Mouse (Mus musculus) ES-CJ7 (cell line): Measurements from ENCODE around the gene Aox3.

Source experiments
- DNase-seq: peaks from one replicate; pipeline ENCODE4 v3.0.0; 2011; ENCODE audit warnings: low read depth, low spot score

Aox3 gene

DNA sequence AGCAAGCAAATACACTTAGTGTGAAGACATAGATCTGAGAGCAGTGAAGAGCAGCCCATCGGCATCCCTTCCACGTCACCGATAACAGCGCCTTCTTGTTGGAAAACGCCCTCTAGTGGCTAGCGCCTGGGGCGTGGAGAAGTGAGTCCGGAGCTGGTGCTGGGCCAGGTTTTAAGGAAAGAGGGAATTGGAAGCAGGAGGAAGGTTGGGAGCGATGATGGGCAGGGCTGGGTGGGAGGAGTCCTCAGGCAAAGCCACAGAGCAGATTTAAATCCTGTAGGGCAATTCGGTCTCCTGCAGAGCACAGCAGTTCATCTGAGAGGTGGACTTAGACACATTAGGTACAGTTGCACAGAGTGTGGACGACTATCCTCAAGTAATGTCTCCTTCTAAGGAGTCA lies at the start of gene Aox3:
Aox3 (plus strand) TSS at position 251 of the 400 bp plus-strand sequence.
- DNase-seq, result peak; percentile 93

DNA sequence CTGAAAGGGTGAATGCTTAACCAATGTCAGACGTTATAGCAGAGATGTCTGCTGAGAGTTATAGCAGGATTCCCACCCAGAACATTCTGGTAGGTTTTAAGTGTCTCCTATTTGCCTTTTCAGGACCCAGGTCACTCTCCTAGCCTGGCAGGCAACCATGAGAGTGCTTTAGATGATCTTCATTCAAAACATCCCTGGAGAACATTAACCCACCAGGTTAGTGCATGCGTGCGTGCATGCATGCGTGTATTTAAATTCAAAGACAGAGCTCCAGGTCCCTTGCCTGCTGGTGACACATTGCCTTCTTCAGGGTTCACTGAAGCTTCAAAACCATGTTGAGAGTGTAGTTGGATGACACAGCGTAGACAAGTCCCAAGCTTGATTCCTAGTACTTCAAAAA lies 47.8 kb upstream of the Aox3 start:
- no peak for DNase-seq

DNA sequence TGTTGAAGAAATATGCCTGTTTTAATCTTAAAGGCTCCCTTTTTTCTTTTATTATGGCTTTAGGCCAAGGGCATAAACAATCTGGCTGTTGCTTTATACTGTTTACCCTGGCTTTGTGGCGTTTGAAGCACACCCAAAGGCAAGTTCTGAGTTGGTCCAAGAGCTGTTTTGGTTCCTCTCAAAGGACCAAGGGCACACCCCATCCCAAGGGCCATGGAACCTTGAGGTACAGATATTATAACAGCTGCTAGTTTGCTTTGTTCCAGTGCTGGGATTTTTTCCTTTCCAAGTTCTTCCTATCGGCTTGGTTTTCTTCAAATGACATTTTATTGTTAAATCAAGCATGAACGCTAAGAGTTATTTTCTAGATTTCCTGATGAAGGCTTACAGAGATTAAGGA lies 47.3 kb upstream of the Aox3 start:
- no peak for DNase-seq

DNA sequence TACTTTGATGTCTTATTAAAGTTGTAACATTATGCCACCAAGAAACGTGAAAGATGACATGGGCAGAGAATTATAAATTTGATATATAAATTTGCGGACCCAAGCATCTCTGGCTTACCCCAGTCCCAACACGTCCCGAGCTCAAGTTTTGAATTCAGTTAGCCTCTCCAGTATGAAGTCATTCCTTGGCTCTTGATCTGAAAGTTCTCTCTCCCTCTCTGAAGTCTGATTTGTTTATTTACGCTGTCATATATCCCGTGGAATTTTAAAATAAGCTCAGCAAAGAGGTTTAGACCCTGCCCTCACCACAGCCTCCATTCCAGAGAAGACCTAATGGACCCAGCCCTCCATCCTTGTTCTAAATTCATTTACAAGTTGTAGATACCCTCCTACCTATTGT lies 43.7 kb upstream of the Aox3 start:
- DNase-seq, result no peak

DNA sequence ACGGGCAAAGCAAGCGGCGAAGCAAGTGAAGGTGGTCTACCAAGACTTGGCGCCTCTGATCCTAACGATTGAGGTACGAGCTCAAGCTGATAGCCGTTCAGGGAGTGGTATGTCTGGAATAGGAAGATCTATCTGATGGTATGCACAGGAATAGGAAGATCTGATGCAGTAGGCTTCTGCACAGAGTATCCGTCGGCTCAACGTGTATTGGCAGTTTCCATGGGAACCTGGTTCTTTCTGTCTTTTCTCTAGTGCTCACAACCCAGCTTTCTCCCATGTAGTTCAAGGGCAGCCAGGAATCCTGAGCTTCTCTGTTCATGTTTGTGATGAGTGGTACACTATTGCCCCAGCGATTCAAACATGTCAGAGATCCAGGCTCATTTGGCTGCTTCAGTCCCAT lies 42.8 kb upstream of the Aox3 start:
- no peak for DNase-seq

DNA sequence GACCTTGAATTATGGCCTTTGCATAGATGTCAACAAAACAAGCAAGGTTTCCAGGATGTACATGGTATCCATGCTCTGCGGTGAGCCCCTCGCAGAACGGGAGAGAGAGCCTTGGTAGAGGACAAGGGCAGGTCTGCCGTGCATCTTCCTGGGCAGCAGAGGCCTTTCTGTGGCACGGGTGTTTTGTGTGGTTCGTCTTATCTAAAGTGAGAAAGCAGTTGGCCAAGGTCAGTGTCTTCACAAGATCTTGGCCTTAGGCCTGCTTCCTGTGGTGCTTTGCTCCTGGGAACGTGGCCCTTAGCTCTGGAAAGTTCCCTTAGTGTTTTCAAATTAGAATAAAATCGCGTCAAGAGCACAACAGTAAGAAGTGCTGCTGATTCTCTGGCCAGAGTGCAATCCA lies 41.9 kb upstream of the Aox3 start:
- no peak for DNase-seq

DNA sequence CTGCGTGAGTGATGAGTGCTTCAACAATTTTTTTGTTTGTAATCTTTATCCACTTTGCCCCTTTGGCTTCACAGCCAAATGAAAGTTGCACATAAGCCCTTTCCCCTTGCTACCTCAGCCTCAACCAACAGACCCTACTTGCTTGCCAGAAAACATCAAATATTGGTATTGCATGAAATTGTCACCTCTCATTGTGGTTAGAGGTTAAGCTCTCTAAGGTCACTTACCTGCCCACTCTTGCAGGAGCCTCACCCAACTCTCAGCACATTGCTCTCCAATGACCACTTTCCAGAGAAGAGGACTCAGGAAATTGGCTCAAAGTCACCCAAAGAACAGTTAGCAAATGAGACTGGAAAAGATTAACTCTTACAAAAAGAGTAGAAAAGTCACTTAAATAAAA lies 41.4 kb upstream of the Aox3 start:
- DNase-seq, result no peak

DNA sequence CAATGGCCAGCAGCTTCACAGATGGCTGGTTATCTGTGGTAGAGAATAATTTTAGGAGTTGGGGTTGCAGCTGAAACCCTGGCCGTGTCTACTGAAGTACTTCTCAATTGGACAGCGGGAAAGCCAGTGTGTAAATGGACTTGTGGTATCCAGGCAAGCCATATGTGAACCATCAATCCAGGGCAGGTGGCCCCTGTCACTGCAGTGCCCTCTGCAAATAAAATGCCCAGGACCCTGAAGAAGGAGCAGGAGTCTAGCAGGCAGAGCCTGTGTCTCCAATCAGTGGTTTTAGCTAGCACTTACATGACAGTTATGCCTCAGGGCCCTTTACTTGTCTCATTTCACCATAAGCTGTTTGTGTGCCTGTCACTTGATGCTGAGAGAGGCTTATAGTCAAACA lies 40.5 kb upstream of the Aox3 start:
- no peak for DNase-seq

DNA sequence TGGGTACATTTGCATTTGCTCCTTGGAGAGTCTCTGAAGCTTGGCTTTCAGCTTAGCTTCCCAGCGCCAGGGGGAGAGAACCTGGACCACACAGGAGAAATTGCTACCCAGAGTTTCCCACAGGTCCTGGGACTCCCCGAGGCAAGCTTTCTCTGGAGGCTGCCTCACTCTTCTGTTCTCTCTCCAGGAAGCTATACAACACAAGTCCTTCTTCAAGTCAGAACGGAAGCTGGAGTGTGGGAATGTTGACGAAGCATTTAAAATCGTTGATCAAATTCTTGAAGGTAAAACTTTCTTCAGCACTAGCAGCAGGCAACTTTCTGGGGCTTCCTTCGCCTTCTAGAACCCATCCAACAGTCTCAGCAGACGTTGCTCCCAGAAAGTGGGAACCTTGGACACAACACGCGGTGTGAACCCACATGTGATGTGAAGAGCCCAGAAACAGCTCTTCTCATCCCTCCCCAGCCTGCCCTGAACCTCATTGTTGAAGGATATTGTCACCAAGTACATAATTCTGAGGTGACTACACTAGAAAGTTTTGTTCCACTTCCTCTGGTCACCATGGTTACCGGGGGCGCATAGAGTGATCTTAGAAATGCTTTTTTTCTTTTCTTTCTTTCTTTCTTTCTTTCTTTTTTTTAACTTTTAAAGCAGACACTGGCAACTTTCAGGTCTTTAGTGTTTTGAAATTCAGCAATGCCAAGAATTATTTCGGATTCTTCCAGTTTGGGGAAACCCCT lies 39.8 kb upstream of the Aox3 start:
- DNase-seq, result no peak

DNA sequence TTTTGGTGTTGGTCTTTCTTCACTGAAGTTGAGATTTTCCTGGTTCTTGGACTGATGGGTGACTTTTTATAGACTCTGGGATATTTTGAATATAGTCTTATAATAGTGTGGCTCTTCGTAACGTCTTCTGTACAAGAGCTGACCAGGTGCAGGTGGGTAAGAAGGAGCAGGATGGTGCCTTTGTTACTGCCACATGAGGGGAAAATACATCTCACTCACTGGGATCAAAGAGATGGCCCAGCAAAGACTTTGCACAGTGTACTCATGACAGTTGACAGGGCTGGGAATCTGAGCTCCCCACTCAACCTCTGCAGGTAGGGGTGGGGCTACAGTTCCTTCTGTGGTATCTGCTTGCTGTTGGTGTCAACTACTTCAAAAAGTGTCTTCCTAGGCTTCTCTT lies 38.7 kb upstream of the Aox3 start:
- no peak for DNase-seq

DNA sequence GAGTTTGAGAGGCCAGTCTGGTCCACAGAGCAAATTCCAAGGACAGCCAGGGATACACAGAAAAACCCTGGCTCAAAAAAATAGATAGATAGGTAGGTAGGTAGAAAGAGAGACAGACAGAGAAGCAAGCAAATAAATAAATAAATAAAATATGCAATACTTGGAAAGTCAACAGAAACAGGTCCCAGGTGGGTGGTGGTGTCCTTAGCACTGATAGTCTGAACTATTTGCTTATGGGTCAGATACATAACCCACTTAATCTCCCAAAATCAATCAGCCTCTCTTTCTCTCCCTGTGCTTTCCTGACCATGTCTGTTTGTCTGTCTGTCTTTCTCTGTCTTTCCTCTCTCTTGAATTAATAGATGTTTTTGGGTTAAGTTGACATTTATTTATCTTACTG lies 35.0 kb upstream of the Aox3 start:
- no peak for DNase-seq

DNA sequence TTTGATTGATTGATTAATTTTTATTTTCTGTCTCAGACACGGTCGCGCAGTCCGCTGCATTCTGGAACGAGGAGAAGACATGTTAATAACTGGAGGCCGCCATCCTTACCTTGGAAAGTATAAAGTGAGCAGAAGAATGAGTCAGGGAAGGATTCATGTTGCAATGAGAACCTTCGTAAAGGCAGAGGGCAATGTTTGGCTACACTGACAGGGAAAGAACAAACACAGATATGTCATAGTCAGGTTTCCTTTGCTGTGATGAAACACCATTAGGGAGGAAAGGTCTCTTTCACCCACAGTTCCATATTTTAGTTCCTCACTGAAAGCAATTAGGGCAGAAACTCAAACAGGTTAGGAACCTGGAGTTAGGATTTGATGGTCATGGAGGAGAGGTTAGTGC lies 34.5 kb upstream of the Aox3 start:
- no peak for DNase-seq

DNA sequence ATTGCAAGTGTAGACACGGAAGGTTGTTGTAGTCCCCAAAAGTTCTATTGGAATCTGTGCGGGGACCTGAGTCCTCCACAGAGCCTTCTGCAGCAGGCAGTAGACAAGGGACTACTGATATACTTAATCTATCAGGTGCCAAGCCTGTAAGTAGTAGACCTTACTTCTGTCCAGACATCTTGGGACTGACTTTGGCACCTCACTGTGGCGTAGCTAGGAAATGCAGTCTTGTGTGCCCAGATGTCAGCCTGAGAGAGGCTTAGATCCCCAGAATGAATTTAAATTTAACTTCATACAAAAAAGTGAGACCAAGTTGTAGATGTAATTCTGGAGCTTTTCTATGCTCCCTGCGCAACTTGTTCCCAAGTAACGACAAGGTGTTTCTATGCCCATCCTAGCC lies 33.2 kb upstream of the Aox3 start:
- DNase-seq, result peak; percentile 53

DNA sequence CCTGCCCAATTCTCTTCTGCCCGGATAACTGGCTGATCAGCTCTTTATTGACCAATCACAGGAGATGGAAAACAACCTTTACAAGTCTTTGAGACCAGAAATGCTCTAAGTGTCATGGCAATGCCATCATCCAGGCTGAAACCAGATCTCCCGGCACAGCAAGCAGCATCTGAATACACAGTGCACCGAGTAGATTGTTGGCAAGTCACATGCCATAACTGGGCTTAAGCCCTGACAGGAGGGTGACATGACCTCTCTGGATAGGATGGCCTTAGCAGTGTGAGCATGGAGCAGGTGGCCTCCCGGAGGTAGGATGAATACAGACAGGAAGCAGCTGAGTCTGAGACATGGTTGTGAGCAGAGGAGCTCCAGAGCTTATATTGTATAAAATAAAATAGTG lies 32.5 kb upstream of the Aox3 start:
- DNase-seq, result no peak

DNA sequence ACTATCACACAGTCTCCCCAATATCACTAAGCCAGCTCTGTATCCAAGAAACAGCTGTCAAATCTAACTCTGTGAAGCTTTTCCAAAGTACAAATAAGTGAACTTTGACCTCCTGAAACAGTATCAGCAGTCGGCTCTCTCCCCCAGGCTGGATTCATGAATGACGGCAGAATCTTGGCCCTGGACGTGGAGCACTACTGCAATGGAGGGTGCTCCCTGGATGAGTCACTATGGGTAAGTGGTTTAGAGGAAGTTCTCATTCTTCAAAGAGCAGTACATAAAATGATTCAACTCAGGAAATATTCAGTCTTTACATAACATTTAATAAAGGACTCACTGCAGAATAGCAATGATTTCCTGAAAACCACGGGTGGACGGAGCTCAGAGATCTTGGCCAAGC lies 31.6 kb upstream of the Aox3 start:
- no peak for DNase-seq

DNA sequence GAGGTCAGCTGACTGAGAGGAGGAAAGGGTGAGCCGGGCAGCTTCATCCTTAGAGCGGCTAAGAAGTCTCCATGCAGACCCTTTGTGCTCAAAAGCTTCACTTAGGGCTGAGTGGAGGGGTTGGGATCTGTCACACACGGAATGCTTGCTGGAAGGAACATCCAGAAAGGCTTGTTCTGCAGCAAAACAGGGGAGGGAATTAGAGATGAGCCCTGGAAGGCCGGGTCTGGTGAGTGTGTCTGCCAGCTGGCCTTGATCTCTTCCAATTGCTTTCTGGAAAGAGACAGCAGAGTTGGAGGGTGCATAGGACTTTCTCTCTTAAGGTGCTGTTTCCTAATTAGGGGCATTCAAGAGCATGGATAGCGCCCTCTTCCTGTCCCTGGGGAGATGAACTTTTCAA lies 23.6 kb upstream of the Aox3 start:
- no peak for DNase-seq

DNA sequence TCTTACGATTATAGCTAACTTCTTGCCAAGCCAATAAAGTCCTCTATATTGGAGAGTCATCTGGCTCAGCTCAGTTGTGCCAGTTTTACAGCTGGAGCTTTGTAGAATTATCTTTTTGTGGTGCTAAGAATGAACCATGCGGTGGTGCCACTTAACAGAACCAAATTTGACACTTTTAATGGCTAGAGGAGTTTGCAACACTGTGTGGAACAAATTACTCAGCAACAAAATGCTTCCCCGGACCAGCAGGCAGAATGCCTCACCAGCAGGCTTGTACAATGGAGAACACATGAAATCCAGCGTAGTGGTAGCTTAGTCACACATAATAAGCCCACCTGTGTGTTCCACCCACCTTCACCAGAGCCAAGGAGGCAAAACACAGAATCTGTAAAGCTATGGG lies 22.7 kb upstream of the Aox3 start:
- no peak for DNase-seq

DNA sequence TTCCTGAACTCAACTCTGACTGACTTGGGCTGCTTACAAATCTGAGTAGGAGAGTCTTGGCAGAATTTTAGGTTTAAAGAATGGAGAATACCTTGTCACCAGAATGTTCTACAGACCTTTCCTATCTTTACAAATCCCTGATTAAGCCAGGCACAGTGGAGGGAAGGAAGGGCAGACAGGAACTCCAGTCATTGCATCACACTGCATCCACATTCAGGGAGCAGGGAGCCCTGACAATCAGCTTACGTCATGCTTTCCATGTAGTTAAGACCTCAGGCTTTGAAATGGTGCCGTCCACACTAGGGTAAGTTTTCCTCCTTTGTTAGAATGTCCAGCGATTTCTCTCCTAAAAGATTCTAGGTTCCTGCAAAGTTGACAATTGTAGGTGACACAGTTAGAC lies 21.7 kb upstream of the Aox3 start:
- no peak for DNase-seq

DNA sequence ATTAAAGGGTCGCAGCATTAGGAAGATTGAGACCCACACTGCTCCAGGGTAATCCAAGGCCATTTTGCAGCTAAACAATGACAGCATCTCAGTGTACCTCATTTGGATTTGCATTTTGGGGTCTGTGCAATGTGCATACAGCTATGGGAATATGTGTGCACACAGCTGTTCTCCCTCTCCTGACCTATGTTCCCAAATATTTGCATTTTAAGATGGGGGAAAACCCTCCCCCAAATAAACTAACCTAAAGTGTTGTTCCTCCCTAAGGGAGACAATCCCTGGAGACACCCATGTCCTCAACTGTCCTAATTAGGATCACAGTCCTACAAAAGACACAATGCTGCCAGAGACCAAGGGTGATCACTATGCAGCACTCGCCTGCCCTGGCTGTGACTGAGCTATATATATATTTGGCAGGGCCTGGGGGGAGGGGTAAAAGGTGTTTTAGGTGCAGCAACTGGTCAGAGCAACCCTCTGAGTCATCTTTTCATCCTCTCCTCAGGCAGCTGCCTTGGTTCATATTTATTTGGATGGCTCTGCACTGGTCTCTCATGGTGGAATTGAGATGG lies 20.9 kb upstream of the Aox3 start:
- DNase-seq, result no peak

DNA sequence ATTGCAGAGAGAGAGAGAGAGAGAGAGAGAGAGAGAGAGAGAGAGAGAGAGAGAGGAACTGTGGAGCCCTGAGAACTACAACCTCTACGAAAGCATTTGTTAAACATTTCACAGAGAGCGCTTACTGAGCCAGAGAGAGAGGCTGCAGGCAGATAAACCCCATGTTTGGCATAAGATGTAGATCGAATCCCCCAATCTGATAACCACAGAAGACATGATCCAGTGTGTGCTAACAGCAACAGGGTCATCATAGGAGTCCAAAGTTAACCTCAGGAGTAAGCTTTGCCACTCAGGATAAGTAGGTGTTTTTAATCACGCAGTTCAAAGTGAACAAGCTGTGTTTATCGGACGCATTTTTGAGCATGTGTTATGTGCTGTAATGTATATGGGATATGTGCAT lies 15.6 kb upstream of the Aox3 start:
- DNase-seq, result no peak

DNA sequence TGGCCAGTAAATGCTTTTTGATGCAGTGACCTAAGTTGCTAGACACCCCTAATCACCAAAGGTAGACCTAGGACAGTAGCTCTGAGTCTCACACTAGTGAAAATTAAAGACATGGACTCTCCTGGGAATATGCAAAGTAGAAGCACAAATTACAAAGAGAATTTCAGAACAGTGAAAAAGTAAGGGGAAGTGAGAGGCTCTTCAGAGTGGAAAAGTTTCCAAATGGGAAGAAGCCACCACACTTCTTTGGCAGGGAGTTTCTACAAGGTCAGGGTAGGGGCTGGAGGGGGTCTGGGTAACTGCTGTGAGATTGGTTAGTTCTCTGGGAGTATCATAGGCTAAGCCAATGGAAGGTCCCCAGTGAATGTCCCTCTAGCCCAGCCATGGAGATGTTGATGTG lies 13.8 kb upstream of the Aox3 start:
- DNase-seq, result no peak

DNA sequence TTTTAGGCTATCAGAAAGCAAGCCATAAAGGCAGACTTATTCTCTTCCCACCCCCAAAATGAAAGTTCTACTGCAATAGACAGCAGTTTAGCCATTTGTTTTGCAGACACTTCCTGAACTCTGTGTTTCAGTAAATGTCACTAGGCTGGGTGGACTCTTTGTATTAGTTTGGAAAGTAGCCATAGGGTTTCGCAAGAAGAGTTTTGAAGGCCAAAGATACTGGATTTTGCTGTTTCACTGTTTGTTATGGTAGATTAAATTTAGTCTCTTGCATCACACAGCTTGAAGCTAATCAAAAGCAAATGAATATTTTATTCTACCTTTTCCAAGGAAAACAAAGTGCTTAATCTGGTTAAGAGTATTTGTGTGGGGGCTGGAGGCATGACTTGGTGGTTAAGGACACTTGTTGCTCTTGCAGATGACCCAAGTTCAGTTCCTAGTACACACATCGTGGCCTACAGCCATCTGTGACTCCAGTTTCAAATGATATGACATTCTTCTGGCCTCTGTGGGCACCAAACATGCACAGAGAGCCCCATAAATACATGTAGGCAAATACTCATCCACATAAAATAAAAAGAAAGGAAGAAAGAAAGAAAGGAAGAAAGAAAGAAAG lies 11.3 kb upstream of the Aox3 start:
- DNase-seq, result no peak

DNA sequence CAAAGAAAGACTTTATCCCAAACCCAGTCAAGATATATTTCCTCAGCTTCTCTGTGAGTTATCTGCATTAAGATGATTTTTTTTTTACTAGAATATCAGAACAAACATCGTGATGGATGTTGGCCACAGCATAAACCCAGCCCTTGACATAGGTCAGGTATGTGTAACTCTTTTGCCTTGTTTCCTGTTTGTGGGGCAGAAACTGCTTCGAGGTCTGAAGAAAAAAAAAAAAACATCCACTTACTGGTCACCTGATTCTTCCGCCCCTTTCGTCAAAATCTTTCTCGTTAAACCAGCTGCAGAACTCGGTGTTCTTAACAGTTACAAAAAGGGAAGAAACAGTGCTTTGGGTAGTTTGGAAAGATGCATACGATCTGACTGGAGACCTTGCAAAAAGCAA lies 10.4 kb upstream of the Aox3 start:
- no peak for DNase-seq

DNA sequence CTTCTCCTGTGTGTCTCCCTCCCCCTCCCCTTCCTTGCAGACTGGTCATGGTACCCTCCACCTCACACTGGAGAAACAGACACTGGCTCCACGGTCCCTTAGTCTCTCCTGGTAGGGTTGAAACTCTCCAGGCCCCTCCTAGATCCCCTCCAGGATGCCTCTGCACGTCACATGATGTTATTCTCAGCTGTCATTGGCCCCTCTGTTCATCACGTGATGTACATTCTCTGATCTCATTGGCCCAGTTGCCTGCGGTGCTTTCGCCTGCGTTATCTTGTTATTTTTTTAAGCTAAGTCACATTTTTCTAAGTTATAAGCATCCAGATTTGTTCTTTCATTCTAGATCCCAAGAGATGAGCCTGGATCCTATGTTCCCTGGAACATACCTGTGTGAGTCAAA lies 7.2 kb upstream of the Aox3 start:
- DNase-seq, result peak; percentile 20
